Mouse (Mus musculus) G1E (cell line): ENCODE measurements around the gene Csf1. TPM values are rescaled to one million over a fixed set of nuclear protein-coding genes. Genes with fewer than 3 reads are reported as not detected.
"Not testable (repeated sequence)": the region's sequence is repeated elsewhere in the genome, so short reads cannot be mapped to it uniquely, and the experiment has no call there.

Experiments
- ATAC-seq: 2 replicates; pipeline ENCODE4 v1.8.0; 2016; ENCODE audit warnings: mild to moderate bottlenecking; ENCODE audit not compliant: insufficient number of reproducible peaks, poor library complexity, low FRiP score, severe bottlenecking; ENCODE audit errors: extremely low read depth
- DNase-seq: peaks from one replicate; pipeline ENCODE4 v3.0.0; 2012; ENCODE audit warnings: low spot score
- H3K27me3 ChIP-seq: 2 replicates; pipeline ENCODE4 v1.6.1; 2012; ENCODE audit warnings: mild to moderate bottlenecking, low read length, inconsistent platforms; ENCODE audit not compliant: insufficient read depth
- H3K36me3 ChIP-seq: replicated peaks from 2 replicates; pipeline ENCODE3; 2012; ENCODE audit warnings: mild to moderate bottlenecking, inconsistent platforms
- H3K4me1 ChIP-seq: 2 replicates; pipeline ENCODE4 v1.6.1; 2012; ENCODE audit warnings: low read depth, low read length, inconsistent platforms, mixed read lengths; ENCODE audit not compliant: insufficient read depth
- H3K4me3 ChIP-seq: 2 replicates; pipeline ENCODE4 v1.5.1; 2012; ENCODE audit warnings: low read depth, mild to moderate bottlenecking, inconsistent platforms, low read length, moderate library complexity, mixed read lengths
- H3K9me3 ChIP-seq: replicated peaks from 2 replicates; pipeline ENCODE4 v1.6.1; 2012; ENCODE audit warnings: inconsistent platforms
- CTCF ChIP-seq: IDR thresholded peaks from 2 replicates; pipeline ENCODE4 v1.5.1; 2012; ENCODE audit warnings: low read depth, low read length, inconsistent platforms, mixed read lengths
- GATA1 ChIP-seq: IDR thresholded peaks from 2 replicates; pipeline ENCODE4 v1.6.1; 2012; ENCODE audit warnings: borderline replicate concordance, low read length, inconsistent platforms, mixed read lengths
- GATA2 ChIP-seq: IDR thresholded peaks from 2 replicates; pipeline ENCODE4 v1.6.1; 2012; ENCODE audit warnings: low read depth, low read length, inconsistent platforms, borderline replicate concordance
- POLR2AphosphoS5 ChIP-seq: IDR thresholded peaks from 2 replicates; pipeline ENCODE4 v1.6.1; 2012; ENCODE audit warnings: low read depth, low read length, inconsistent platforms; ENCODE audit not compliant: insufficient replicate concordance
- TAL1 ChIP-seq: conservative IDR thresholded peaks from 2 replicates; pipeline ENCODE4 v1.6.1; 2012; ENCODE audit warnings: low read depth, low read length, inconsistent platforms, mixed read lengths
- polyA plus RNA-seq: library from polyadenylated mRNA; stranded (reverse); fragments of >175 nt; gene quantifications from 2 replicates; pipeline ENCODE4 v1.2.3, GENCODE M21; 2012
- total RNA-seq, 2 experiments: library from RNA; stranded (forward) in 1 of 2; stranded (reverse) in 1 of 2; fragments of 200-1000 nt in 1 of 2; fragments of >200 nt in 1 of 2; fragmentation: Nextera tagmentation in 1 of 2; gene quantifications; 2 replicates each; pipeline ENCODE4 v1.2.3; 2014 to 2017

Gene Csf1
- total and polyA plus RNA-seq, 3 experiments, result 0.03 to 0.11 TPM; not detected in 1

DNA sequence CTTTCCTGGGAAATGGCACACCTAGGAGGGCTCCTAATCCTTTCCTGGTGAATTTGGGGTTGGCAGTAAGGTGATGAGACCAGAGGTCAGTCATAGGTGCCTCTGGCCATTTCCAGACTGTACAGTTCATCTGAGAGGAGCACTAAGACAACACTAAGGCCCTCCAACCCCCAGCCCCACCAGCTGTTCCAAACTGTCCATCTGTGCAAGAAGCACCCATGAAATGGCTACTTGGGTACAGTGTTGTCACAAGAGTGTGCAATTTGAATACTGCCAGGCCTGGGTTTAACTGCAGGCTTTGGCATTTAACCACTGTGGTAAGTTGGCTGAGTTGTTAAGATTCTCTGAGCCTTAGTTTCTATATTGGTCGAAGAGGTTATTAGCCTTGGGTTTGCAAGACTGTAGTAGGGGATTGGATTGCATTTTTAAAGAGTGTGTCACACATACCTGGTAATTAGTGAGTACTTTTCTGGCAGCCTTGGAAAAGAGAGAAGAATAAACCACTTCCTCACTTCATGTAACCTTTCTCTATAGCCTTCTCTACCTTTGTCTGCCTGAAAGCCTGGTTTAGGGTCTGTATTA is 22.6 kb downstream of the Csf1 start:
- ATAC-seq (no peak), DNase-seq (no peak)
- Histone ChIP-seq H3K9me3 (no peaks in the 10 kb centered on the region), H3K36me3 (no peaks in the 10 kb centered on the region), H3K4me3 (no peak overlapping the region), H3K27me3 (peaks cover 37% of the 10 kb centered on the region), H3K4me1 (no peaks in the 10 kb centered on the region)
- TF ChIP-seq GATA1, result no peak
- no peak for TF ChIP-seq TAL1
- no peak for TF ChIP-seq GATA2
- no peak for TF ChIP-seq POLR2AphosphoS5
- TF ChIP-seq CTCF, result no peak

DNA sequence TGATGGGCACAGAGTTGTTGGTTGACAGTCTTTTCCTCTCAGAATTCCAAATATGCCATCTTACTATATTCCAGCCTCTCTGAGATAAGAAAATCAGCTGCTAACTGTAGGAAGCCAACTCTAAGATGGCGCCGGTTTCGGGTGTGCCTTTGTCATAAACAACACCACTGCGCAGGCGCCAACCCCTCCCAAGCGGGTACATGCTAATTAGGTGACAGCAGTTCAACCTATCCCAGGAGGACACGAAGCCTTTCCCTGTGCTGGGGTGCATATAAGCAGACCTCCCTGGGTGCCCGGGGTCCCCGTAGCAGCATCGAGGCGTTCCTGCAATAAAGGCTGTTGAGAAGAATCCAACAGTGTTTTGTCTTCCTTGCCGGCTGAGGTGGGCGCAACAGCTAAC is 24.6 kb downstream of the Csf1 start:
- not testable (repeated sequence) for H3K4me3 ChIP-seq, H3K4me1 ChIP-seq, ATAC-seq, H3K36me3 ChIP-seq, DNase-seq, H3K9me3 ChIP-seq
- peaks cover 28% of the 10 kb centered on the region for H3K27me3 ChIP-seq

DNA sequence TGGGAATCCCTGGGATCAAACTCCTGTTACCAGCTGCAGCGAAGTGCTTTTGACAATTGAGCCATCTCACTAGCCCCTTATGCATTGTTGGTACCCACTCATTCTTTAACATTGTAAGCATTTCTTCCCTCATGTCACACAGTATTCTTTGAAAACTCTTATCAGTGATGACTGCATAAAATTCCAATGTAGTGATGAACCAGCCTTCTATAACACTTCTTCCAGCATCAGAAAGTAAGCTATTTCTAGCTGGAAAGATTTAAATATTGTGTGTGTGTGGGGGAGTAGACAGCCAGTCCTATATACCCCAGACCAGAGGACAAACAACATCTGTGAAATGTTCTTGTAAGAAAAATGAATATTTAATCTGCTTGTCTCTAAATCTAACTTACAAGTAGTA is 26.9 kb downstream of the Csf1 start:
- TF ChIP-seq GATA1, result no peak
- TF ChIP-seq TAL1, result no peak
- H3K36me3 ChIP-seq, result no peaks in the 10 kb centered on the region
- H3K4me3 ChIP-seq, result no peak overlapping the region
- no peaks in the 10 kb centered on the region for H3K9me3 ChIP-seq
- ATAC-seq (no peak), DNase-seq (no peak)
- no peaks in the 10 kb centered on the region for H3K4me1 ChIP-seq
- H3K27me3 ChIP-seq, result peaks cover 18% of the 10 kb centered on the region

DNA sequence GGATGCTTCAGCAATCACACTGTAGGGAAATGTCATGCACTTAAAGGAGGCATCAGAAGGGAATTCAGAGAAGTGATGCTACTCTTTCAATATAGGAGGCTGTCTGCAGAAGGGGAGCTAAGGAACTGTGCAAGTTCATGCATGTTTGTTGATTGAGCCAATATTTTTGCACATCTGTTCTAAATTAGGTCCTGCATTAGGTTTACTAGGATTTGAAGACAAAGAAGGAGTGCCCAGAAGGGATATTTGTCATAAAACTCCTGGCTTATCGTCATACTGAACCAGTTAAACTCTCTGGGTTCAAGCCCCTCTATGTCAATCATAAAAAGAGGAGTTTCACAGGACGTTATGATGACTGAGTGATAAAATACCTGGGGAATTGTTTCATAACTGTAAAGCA is 30.0 kb downstream of the Csf1 start:
- Histone ChIP-seq H3K27me3 (peaks cover 6% of the 10 kb centered on the region; the same call in 1 of the 2 replicates), H3K4me3 (no peak overlapping the region), H3K9me3 (no peaks in the 10 kb centered on the region), H3K36me3 (no peaks in the 10 kb centered on the region), H3K4me1 (no peaks in the 10 kb centered on the region)
- ATAC-seq (no peak), DNase-seq (no peak)
- no peak for TF ChIP-seq CTCF
- no peak for TF ChIP-seq GATA1
- no peak for TF ChIP-seq POLR2AphosphoS5
- no peak for TF ChIP-seq TAL1
- no peak for TF ChIP-seq GATA2

GRCm38 (mm10) chr3:107728509-107728908 is 31.8 kb downstream of the Csf1 start:
- no peak for TF ChIP-seq GATA2
- TF ChIP-seq TAL1, result no peak
- no peak for TF ChIP-seq CTCF
- ATAC-seq, result no peak

DNA sequence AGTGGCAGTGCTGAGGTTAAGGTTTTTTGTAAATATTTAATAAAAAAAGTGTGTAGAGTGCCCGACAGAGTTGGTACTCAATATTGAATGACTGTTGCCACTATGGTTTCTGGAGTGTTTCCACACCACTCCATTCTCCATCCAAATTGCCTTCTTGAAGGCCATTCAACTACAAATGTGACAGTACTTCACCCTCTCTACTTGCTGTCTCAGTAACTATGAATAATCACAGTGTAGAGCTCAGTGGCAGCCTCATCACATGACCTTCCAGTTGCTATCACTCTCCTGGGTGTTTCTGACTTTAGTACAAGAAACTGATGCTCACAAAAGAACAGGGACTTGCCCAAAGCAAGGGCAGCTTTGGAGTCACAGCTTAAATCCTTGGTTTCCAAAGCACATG is 44.3 kb downstream of the Csf1 start:
- Histone ChIP-seq H3K4me1 (no peaks in the 10 kb centered on the region), H3K4me3 (no peak overlapping the region), H3K27me3 (peaks cover 32% of the 10 kb centered on the region), H3K9me3 (no peaks in the 10 kb centered on the region), H3K36me3 (no peaks in the 10 kb centered on the region)
- DNase-seq (no peak), ATAC-seq (no peak)
- TF ChIP-seq POLR2AphosphoS5 (no peak), GATA1 (no peak), GATA2 (no peak), CTCF (no peak), TAL1 (no peak)

More at GRCm38 (mm10) chr3:107728509-107728908, 31.8 kb downstream of the Csf1 start:
- no peak for DNase-seq
- Histone ChIP-seq H3K9me3 (no peaks in the 10 kb centered on the region), H3K4me3 (no peak overlapping the region), H3K36me3 (no peaks in the 10 kb centered on the region), H3K27me3 (peaks cover 18% of the 10 kb centered on the region), H3K4me1 (no peaks in the 10 kb centered on the region)

GRCm38 (mm10) chr3:107714276-107714933 is 45.9 kb downstream of the Csf1 start:
- no peaks in the 10 kb centered on the region for H3K9me3 ChIP-seq
- DNase-seq (no peak), ATAC-seq (no peak)
- TF ChIP-seq CTCF, result no peak
- no peak for TF ChIP-seq GATA1
- no peak for TF ChIP-seq POLR2AphosphoS5
- no peak for TF ChIP-seq TAL1
- TF ChIP-seq GATA2, result no peak
- no peaks in the 10 kb centered on the region for H3K36me3 ChIP-seq
- no peaks in the 10 kb centered on the region for H3K4me1 ChIP-seq
- peaks cover 26% of the 10 kb centered on the region for H3K27me3 ChIP-seq
- H3K4me3 ChIP-seq, result no peak overlapping the region
